Mouse (Mus musculus) urinary bladder, postnatal 14 days (tissue): ENCODE data around the gene Epb41l2.

ENCODE experiments used
- DNase-seq: peaks from one replicate; pipeline ENCODE4 v3.0.0; 2021; ENCODE audit warnings: low spot score

Epb41l2 gene

DNA sequence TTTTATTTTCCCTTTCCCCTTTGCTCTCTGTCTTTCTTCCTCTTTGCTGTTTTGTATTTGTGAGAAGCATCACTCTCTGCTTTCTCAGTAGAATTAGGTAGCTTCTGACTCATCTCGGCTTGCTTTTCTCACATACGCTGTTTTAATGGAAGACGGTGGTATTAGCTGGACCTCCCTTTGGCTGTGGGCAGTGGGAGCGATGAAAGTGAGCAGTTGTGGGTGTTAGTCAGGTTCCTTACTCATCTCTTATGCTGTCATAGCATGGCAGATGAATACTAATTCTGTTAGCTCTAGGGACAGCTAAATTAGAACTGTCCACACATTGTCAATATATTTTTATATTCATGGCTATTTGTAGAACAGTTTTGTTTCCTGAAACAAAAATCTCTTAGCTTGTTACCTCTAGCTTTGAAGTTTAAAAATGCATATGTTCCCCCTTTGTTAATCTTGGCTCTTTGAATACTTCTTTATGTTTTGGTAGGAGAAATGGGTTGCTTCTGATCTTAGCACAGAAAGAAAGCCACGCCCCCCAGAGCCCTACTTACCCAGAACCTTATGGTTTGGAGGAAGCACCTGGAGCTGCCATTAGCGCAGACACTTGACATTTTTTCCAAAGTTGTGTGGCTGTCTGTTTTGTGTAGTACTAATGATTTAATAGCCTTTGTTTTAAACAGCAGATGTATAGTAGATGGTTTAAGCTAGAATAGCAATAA is 78.1 kb downstream of the Epb41l2 start:
- no peak for DNase-seq

DNA sequence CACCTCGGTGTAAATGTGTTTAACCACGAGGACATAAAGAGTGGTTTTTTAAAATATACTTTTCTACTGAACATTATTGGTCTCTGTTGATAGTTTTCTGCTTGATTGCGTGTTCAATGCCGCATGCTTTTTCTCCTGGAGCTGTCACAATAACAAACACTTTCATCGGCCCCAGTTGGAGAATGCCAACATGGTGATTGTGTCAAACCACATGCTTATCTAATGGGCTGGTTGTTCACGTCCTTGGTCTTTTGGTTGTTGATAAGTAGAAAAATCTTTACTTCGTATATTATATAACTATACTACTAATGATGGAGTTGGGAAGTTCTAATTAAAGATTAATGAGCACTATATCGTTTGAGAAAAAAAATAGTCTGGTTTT is 78.7 kb downstream of the Epb41l2 start:
- no peak for DNase-seq

DNA sequence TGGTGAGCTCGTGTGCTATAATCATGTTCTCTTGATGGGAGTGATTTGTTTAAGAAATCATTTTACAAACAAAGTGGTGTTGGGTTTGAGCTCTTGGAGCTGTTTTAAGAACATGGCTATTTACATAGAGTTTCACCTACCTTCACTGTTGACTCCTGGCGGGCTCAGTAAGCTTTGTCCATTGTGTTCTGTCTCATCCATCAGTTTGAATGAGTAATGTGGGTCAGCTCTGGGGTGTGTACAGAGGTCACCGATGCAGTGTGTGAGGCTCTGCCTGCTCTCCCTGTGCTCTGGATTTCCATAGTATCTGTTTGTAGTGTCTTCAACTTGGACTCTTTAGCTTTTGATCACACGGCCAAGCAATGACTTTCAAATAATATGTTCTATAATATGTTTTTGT is 79.6 kb downstream of the Epb41l2 start:
- DNase-seq: no peak

DNA sequence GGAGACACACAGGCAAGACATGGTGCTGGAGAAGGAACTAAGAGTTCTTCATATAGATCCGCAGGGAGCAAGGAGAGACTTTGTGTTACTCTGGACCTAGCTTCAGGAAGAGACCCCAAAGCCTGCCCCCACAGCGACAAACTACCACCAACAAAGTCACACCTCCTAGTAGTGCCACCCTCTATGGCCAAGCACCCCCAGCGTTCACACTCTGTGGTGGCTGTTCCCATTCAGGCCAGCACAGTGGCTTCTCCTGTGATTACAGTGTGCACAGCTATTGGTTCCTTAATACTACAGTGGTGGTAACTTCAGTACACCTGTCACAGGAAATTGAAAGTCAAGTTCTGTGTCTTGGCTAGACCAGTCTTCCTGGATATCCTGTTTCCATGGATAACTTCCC is 80.3 kb downstream of the Epb41l2 start:
- no peak for DNase-seq

DNA sequence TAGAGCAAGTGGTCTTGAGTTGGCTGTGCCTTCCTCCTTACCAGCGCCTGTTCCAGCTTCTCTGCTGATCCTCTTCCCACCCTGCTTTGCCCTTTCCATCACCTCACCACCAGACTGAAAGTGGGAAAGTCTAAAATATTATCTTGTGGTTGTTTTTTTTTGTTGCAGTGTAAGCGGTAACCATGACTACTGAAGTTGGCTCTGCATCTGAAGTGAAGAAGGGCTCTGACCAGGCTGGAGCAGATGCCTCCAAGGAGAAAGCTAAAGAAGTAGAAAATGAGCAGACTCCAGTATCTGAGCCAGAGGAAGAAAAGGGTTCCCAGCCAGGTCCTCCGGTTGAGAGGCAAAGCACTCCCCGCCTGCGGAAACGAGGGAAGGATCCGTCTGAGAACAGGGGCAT is 81.8 kb downstream of the Epb41l2 start:
- no peak for DNase-seq

DNA sequence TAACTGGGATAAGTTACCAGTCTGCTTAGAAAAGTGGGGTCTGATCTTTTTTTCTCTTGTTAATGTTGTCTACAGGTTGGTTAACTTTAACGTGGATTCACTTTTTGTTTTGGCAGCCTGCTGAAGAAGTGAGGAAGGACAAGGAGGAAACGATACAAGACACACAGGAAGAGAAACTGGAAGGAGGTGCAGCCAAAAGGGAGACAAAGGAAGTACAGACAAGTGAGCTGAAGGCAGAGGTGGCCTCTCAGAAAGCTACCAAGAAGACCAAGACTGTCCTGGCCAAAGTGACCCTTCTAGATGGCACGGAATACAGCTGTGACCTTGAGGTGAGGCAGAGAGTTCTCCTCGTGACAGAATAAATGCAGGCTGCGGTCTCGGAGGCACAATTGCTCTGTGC is 84.0 kb downstream of the Epb41l2 start:
- no peak for DNase-seq

DNA sequence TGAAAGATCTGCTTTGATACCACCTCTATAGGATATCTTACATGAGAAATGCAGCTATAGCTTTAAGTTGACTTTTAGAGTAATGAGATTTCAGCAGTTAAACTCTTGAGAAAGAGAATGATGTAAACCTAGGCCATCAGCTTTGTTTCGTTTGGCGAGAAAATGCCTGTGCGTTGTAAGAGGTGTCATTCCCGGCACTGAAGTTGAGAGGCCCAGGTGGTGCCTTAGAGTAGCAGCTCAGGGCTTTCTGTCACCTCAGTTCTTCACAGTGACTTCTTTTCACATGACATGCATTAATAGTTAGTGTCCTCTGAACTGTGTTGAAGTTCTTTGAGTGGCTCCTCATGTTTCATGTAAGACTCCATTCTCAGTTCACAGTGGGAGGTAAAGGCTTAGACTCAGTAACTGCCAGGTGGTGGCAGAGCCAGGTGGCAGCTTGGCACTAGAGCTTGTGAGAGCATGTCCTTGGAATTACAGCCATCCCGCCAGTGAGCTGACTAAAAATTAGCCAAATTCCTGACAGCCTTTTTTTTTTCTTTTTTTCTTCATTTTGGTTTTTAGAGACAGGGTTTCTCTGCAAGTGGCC is 84.7 kb downstream of the Epb41l2 start:
- no peak for DNase-seq

DNA sequence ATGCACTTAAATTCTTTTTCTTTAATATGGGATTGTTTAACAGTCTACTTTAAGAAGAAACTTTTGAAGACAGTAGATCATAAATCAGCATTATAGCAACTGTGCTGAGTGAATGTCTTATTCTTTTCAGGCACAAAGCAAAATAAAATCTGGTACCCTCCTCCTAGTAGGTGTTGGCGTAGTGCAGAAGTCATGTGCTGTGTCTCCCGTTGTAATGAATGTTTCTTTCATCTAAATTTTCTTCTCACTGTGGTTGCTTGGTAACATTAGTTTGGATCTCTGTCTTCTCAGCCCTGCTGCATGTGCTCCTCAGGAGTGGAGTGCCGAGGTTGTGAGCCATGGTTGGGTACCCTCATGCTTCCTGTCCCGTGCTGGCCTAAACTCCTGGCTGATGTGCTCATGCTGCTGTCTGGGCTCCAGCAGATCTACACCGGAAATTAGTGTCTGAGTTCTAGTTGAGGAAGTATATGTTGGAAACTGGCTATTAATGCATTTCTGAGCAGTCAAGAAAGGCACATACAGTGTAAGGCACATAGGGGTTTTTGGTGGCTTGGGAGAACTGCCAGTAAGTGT is 87.4 kb downstream of the Epb41l2 start:
- no peak for DNase-seq

DNA sequence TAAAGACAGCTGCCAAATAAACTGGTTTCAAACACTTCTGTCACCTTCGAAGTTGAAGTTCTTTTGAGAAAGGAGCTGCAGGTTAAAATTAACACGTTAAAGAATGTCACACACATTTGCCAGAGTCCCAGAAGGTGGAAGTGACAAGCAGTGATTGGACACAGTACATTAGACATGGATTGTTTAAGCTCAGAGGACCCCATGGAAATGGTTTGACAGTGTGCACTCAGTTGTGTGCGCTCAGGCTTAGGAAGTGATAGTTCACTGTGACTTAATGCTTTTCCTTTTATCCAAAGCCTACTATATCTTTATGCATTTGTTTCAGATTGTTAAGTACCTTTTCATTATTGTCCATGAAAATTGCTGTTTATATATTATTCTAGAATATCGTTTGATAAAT is 89.1 kb downstream of the Epb41l2 start:
- no peak for DNase-seq

DNA sequence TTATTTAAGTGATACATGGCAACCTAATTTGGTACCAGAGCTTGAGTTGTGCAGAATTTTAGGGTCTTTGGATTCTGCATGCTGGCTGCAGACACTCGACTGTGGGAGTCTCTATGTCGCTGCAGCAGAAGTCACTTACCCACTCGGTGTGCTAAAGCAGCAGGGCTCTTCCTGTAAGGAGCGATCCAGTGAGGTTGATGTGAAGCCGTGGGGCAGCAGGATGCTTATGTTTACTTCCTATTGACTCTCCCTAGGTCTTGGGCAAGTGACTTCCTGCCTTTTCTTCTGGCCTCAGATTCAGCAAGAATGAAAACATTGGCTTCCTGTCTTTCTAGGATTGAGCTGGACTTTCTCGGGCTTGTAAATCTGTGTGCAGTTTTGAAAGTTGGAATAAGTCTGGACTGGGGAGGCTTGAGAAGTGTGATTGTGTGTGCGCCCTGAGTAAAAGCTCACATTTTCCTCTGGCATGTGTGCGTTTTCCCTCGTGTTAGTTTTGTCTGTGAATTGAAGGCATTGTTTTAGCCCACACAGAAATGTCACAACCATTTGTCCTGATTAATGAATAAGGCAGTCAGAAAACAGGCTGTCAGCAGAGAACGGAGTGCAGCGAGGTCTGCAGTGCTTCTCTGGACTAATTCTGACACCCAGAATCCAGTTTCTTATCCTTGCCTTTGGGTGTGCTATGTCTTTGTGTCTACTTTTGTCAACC is 89.9 kb downstream of the Epb41l2 start:
- DNase-seq: no peak

DNA sequence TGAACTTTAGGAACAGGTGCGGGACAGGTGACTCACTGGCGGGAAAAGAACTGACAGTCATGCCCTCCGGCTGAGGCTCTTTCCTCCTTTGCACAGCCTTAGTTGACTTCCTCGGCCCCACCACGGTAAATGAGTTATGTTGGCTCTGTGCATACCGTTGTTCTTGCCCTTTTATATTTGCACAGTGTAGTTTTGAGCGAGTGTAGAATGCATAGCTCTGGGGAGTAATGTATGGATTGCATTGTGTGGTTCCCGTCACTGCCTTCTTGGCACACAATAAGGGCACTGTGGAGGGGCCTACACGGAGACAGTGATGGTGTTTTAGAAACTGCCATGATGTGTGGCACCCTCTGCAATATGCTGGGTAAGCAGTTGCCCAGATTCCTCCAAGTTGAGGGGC is 93.6 kb downstream of the Epb41l2 start:
- DNase-seq: no peak

DNA sequence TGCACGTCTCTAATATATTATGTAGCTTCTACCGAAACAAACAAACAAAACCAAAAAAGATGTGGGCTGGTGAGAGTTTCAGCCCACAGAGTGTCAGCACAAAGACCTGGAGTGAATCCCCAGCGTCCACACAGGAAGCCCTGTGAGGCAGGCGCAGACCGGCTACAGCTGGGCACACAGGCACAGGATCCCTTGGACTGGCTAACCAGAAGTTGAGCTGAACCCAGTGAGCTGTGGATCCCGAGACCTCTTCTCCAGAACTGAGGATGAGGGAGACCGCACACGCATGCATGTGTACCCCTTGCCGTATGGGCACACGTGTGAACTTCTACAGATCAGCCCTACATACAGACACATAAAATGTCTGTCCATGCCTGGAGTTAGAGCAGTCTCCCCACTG is 94.2 kb downstream of the Epb41l2 start:
- no peak for DNase-seq

DNA sequence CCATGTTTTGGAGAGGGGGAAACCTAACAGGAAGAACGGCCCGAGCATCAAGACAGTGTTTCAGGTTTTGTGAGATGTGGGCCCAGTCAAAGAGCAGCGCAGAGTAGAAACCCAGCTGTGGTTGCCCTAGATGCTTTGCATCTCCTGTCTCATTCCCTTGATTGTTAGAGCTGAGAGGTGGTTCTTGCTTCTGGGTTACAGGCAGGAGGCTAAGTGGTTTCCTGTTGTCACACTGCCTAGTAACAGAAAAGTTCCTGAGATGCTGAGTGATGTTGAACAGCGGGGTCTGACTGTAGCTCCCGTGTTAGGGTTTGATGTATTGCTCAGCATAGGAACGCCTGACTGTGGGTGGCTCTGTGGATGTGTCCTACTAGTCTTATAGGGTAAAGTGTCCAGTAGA is 97.5 kb downstream of the Epb41l2 start:
- no peak for DNase-seq

DNA sequence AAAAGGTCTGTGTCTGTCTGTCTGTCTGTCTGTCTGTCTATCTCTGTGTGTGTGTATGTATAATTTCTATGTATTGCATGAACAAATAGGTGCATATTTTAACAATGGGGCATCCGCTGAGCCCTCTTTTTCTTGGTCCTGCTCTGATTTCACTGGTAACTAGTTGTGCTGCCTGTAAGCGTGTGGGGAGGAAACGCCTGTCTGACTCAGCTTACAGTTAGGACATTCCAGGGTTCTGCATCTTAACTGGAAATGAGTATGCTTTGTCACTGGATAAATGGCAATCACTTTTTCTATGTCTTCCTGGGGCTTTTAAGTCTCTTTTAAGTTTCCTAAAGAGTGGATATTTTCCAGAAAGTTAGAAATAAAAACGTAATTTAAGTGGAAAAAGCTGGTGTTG is 98.4 kb downstream of the Epb41l2 start:
- no peak for DNase-seq

DNA sequence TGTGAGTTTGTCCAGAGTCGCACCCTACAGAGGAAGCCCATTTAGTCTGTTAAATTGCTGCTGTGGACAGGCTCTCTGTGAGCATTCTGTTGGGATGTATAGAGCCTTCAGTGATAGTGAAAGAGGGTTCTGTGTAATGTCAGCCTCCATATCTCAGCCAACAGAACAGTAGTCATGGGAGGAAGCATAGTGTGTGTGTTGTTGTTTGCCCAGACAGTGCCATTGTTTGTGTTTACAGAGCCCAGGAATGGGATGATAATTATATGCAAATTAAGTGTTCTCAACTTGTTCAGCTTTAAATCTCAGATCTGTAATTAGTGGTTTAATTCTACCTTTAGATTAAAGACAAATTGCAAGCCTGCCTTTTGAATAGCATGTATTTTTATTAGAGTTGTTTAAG is 102.2 kb downstream of the Epb41l2 start:
- DNase-seq: no peak

DNA sequence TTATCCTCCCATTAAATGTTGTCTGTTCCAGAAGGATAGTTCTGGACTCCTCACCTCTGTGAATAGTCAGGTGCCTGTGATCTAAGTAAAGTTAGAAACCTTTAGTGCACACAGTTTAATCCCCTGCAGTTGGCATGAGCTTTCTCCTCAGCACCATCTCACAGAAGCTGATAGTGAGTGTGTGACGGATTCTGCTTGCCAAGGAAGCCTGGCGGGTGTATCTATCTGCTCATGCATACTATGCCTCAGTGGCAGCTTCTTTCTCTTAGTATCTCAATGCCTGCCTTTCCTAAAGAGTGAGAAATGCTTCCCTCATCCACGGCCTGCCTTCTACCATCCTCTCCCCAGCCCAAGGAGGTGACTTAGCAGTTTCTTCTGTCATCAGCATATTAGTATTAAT is 103.1 kb downstream of the Epb41l2 start:
- no peak for DNase-seq

DNA sequence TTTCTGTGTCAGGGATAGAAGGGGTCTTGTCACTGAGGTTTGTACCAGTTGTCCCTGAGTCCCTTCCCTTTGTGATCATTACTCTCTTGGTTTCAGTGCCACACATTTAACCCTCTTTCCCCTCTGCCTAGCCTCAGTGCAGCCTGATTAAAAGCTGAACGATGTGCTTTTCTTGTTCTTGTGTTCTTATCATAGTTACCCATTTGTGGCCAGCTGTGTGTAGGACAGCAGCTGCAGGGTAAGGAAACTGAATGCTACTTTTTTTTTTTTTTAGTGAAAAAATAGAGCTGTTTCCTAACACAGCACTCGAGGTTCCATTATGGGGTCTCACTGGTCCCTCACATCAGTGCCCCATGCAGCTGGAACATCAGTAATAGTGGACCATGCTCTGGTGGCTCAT is 106.9 kb downstream of the Epb41l2 start:
- DNase-seq: no peak

DNA sequence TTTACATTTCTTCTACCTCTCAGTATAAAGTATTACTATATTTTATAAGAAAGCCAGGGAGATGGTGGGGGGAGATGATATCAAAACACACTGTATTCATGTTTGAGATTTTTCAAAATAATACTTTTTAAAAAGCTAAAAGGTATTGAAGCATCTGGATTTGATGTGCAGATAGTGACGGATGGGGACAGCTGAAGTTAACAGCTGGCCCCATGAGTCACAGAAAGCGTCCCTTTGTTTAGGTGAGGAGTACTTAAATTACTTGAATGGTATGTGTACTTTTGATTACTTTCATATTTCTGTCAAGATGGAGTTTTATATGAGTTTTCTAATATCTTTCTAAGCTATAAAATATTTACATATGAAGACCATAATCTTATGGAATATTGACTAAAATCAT is 112.3 kb downstream of the Epb41l2 start:
- DNase-seq: no peak

DNA sequence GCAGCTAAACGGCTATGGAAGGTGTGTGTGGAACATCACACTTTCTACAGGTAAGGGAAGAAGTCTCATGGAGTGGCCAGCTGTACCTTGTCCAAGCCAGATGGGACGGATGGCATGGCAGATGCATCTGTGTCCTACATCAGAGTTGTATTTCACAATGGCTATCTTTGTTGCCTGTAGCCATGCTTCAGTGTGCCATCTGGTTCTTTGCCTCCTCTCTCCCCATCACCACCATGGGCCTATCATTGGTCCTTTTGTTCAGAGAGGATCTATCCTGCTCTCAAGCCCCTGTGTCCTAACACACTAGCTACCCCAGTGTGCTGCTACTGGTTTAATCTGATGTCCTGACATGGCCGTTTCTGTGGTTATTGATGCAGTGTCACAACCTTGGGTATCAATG is 120.1 kb downstream of the Epb41l2 start:
- DNase-seq: no peak

DNA sequence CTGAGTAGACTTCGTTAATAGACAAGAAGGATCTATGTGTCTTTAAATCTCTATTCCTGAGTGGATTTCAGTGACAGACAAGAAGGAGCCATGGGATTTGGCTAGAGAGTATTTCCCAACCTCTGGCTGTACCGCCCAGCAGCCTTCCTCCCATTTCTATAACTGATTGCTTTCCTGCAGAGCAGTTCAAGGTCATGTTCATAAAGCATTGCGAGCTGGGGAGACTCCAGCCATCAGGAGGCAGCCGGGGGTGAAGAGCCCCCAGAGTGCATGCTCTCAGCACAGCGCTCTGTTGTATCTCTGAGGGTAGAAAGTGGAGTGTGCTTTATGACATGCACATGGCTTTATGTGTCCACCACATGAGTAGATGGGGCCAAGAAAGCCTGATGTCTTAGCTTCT is 123.2 kb downstream of the Epb41l2 start:
- no peak for DNase-seq

DNA sequence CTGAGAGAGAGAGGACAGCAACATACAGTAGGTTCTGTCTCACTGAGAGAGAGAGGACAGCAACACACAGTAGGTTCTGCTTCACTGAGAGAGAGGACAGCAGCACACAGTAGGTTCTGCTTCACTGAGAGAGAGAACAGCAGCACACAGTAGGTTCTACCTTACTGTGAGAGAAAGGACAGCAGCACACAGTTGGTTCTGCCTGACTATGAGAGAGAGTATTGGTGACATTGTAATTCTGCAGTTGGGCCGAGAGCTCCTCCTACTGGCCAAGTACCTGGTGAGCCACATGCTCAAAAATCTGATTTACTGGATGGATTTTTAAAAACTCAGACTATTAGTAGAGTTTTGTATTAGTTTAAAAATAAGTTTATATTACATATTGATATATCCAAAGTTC is 128.9 kb downstream of the Epb41l2 start:
- DNase-seq: peak; percentile 73

DNA sequence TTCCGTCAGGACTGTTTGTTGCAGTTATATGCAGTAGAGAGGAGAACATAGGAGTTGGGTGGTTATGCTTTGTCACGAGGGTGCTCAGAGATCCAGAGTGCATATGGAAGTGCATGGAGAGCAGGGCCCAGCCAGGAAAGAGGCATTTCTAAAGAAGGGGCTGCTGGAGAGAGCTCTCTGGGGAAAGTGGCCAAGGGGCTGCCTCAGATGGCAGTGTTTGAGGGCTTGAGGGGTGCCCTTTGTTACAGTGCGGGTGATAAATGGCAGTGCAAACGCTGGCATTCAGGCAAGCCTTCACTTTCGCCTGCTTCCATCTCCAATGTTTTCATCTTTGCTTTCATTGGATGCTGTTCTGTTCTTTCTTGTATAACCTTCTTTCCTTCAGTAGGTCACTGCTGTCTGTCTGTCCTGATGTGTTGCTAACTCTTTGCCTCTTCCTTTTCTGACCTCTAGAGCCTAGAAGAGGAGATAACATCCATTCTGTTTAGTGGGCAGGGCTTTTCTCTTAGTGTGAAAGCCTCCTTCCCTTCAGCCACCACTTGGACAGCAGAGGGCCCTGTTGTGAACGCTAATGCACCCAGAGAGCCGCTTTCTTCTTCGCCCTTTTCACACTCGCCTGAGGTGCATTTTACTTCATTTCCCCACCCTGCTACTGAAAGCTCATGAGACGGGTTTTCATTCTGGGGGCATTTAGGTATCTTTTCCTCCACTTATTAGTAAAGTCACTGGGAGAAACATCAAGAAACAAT is 139.9 kb downstream of the Epb41l2 start:
- DNase-seq: no peak

DNA sequence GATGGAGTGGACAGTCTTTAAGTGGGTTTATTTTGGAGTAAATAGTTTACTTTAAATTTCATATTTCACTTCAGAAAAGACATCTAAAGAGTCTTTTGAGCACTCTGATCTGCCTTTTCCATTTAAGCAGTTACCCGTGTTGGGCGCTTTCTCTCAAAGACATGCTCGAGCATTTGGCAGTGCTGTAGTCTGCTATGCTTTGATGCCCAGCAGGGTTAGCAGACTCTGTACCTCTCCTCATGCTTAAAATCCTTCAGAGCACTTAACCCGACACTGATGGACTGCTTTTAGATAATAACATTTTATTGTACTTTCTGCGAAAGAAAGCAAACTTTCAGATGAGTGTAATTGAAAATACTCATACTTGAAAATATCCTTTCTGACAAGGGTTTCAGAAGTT is 143.7 kb downstream of the Epb41l2 start:
- DNase-seq: no peak
